Mouse (Mus musculus): ENCODE measurements around the gene Cpsf4l.

DNA sequence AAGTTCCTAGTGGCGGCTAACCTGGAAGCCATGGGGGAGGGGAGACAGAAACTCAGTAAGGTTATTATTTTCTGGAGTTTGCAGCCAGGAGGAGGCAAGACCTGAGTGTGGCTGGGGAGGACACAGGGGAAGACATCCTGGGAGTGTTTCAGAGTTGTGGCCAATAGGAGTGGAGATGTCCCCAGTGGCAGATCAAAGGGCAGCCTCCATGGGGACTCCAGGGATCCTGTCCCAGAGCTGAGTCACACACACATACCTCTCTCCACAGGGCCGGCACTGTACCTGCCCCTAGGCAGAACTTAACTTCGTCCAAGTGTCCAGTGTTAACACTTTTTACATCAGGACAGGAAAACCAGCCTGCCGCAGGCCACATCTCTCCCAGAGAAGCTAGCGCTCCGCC is 25.3 kb upstream of the Cpsf4l start:
- no peak for TF ChIP-seq GATA1 (IDR thresholded peaks at IDR 0.05; ENCODE audit: low read length)
- no peak for TF ChIP-seq TAL1 (IDR thresholded peaks at IDR 0.05; ENCODE audit: low read length)

Measured in erythroblast, embryonic 14.5 days (primary cell).